Mouse (Mus musculus): Measurements from ENCODE around the gene Irf8. TPM values are rescaled to one million over a fixed set of nuclear protein-coding genes. Genes with fewer than 3 reads are reported as not detected.

Irf8 gene
- total and polyA plus RNA-seq, 3 experiments: 0.05 to 0.07 TPM; not detected in 1

DNA sequence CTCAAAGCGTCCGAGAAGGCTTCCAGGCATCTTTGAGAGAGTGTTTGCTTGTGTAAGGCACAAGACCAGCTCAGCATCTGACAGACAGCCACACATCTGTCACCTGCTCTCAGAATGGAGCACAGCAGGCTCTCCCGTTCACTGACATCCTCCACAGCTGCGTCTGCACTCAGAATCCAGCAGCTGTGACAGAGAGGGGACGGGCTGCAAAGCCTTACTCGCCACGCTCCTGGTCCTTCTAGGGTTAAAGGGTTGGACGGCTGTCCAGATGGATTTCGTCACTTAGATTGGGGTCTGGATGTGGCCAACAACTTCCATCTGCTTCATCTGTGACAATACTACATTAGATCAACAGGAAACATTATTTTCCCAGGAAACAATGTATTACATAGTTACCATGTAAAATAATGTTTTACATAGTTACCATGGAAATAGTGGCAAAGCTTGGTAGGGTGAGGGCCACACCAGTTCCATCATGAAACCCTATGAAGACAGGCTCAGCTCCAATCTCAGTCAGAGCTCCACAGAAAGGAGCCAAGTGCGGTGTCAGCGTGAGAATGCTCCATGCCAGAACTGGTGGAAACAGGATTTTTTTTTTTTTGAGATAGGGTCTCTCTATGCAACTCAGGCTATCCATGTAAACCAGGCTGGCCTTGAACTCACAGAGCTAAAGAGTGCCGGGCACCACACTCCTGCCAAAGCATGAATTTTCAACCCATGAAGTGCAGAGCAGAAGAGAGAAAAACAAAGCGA is 39.6 kb upstream of the Irf8 start:
- TF ChIP-seq POLR2AphosphoS5 (IDR thresholded peaks at IDR 0.05; ENCODE audit: insufficient replicate concordance, low read depth, low read length) (no peak), CTCF (IDR thresholded peaks at IDR 0.05; ENCODE audit: low read depth, low read length) (no peak), GATA1 (IDR thresholded peaks at IDR 0.05; ENCODE audit: borderline replicate concordance, low read length) (no peak), GATA2 (IDR thresholded peaks at IDR 0.05; ENCODE audit: borderline replicate concordance, low read depth, low read length) (no peak), TAL1 (conservative IDR thresholded peaks at IDR 0.05; ENCODE audit: low read depth, low read length) (no peak)
- no peak for ATAC-seq (ENCODE audit: extremely low read depth, insufficient number of reproducible peaks, low FRiP score, poor library complexity, severe bottlenecking)
- Histone ChIP-seq H3K4me1 (ENCODE audit: insufficient read depth, low read depth, low read length) (no peaks in the 10 kb centered on the region), H3K27me3 (ENCODE audit: insufficient read depth, low read length) (no peaks in the 10 kb centered on the region), H3K4me3 (ENCODE audit: low read depth, low read length) (no peak overlapping the region), H3K36me3 (replicated peaks) (no peaks in the 10 kb centered on the region), H3K9me3 (replicated peaks) (peaks cover 25% of the 10 kb centered on the region)
- DNase-seq (ENCODE audit: low spot score): no peak

DNA sequence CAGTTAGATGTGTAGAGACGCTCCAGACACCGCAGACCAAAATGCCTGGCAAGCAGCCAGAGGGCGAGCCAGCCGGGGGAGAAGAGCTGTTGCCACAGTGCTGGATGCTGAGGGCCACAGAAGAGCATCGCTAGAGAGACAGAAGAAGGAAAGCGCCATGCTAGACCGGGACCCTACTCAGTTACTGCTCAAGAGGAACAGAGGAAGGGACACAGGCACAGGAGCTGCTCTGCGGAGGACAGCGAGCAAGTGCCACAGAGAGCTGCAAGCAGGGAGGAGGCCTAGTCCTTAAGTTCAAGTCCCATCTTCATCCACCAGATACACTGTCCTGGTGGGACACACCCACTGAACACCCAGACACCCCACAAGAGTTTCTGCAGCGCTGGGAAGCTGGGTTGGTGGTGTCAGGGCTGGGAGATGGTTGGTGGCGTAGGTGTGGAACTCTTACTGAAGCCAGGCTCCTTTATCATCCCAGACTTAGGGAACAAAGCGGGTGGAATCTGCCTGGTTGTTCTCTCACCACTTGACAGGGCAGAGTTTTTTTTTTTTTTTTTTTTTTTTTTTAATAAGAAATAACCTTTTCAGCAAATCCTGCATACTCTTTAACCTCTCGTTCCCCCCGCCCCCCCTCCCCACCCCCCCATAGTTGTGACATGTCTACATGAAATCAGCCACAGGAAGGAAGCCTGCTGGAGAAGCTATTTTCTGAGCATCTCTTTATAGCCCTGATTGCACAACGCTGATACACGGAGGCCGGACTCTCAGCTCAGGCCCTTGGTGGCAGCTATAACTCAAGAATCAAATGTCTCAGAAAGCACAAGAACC is 38.8 kb upstream of the Irf8 start:
- Histone ChIP-seq H3K36me3 (replicated peaks) (no peaks in the 10 kb centered on the region), H3K9me3 (replicated peaks) (peaks cover 28% of the 10 kb centered on the region), H3K4me1 (ENCODE audit: insufficient read depth, low read depth, low read length) (no peaks in the 10 kb centered on the region), H3K4me3 (ENCODE audit: low read depth, low read length) (no peak overlapping the region), H3K27me3 (ENCODE audit: insufficient read depth, low read length) (no peaks in the 10 kb centered on the region)
- DNase-seq (ENCODE audit: low spot score) (no peak), ATAC-seq (ENCODE audit: extremely low read depth, insufficient number of reproducible peaks, low FRiP score, poor library complexity, severe bottlenecking) (no peak)
- TF ChIP-seq TAL1 (conservative IDR thresholded peaks at IDR 0.05; ENCODE audit: low read depth, low read length): no peak
- no peak for TF ChIP-seq POLR2AphosphoS5 (IDR thresholded peaks at IDR 0.05; ENCODE audit: insufficient replicate concordance, low read depth, low read length)
- no peak for TF ChIP-seq GATA1 (IDR thresholded peaks at IDR 0.05; ENCODE audit: borderline replicate concordance, low read length)
- TF ChIP-seq CTCF (IDR thresholded peaks at IDR 0.05; ENCODE audit: low read depth, low read length): no peak
- TF ChIP-seq GATA2 (IDR thresholded peaks at IDR 0.05; ENCODE audit: borderline replicate concordance, low read depth, low read length): no peak

DNA sequence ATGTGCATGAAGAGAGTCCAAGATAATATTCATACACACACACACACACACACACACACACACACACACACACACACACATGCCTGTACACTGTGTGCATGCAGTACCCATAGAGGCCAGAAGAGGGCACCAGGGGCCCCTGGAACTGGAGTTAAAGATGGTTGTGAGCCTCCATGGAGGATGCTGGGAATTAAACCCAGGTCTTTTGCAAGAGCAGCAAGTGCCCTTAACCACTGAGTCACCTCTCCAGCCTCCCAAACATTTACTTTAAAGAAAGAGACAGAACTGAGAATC is 38.2 kb upstream of the Irf8 start:
- H3K27me3 ChIP-seq (ENCODE audit: insufficient read depth, low read length): no peaks in the 10 kb centered on the region
- no peaks in the 10 kb centered on the region for H3K4me1 ChIP-seq (ENCODE audit: insufficient read depth, low read depth, low read length)
- peaks cover 28% of the 10 kb centered on the region for H3K9me3 ChIP-seq (replicated peaks)
- ATAC-seq (ENCODE audit: extremely low read depth, insufficient number of reproducible peaks, low FRiP score, poor library complexity, severe bottlenecking) (no peak), DNase-seq (ENCODE audit: low spot score) (no peak)
- TF ChIP-seq POLR2AphosphoS5 (IDR thresholded peaks at IDR 0.05; ENCODE audit: insufficient replicate concordance, low read depth, low read length) (no peak), GATA1 (IDR thresholded peaks at IDR 0.05; ENCODE audit: borderline replicate concordance, low read length) (no peak), CTCF (IDR thresholded peaks at IDR 0.05; ENCODE audit: low read depth, low read length) (no peak; the same call in 1 of the 2 replicates), GATA2 (IDR thresholded peaks at IDR 0.05; ENCODE audit: borderline replicate concordance, low read depth, low read length) (no peak), TAL1 (conservative IDR thresholded peaks at IDR 0.05; ENCODE audit: low read depth, low read length) (no peak)
- no peaks in the 10 kb centered on the region for H3K36me3 ChIP-seq (replicated peaks)
- H3K4me3 ChIP-seq (ENCODE audit: low read depth, low read length): no peak overlapping the region

DNA sequence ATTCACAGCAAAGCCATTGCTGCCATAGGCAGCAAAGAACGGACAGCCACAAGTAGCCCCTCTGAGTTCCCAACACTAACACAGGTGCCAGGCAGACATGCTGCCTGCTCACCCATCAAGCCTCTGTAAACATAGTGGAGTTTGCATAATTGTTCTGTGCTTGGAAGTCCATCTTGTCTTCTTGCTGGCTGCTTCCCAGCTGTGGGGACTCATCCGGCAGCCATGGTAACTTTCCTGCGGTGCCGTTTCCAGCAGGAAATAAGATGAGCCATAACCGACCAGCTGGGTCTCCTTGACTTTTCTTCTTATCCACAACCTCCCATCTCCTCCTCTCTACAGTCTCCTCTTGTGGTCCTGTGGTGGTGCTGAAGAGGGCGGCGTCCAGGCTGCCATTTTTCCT is 37.7 kb upstream of the Irf8 start:
- Histone ChIP-seq H3K36me3 (replicated peaks) (no peaks in the 10 kb centered on the region), H3K9me3 (replicated peaks) (peaks cover 29% of the 10 kb centered on the region), H3K27me3 (ENCODE audit: insufficient read depth, low read length) (no peaks in the 10 kb centered on the region), H3K4me1 (ENCODE audit: insufficient read depth, low read depth, low read length) (no peaks in the 10 kb centered on the region), H3K4me3 (ENCODE audit: low read depth, low read length) (no peak overlapping the region)
- no peak for DNase-seq (ENCODE audit: low spot score)
- ATAC-seq (ENCODE audit: extremely low read depth, insufficient number of reproducible peaks, low FRiP score, poor library complexity, severe bottlenecking): no peak
- TF ChIP-seq TAL1 (conservative IDR thresholded peaks at IDR 0.05; ENCODE audit: low read depth, low read length) (no peak), CTCF (IDR thresholded peaks at IDR 0.05; ENCODE audit: low read depth, low read length) (no peak), GATA2 (IDR thresholded peaks at IDR 0.05; ENCODE audit: borderline replicate concordance, low read depth, low read length) (no peak), POLR2AphosphoS5 (IDR thresholded peaks at IDR 0.05; ENCODE audit: insufficient replicate concordance, low read depth, low read length) (no peak), GATA1 (IDR thresholded peaks at IDR 0.05; ENCODE audit: borderline replicate concordance, low read length) (no peak)

DNA sequence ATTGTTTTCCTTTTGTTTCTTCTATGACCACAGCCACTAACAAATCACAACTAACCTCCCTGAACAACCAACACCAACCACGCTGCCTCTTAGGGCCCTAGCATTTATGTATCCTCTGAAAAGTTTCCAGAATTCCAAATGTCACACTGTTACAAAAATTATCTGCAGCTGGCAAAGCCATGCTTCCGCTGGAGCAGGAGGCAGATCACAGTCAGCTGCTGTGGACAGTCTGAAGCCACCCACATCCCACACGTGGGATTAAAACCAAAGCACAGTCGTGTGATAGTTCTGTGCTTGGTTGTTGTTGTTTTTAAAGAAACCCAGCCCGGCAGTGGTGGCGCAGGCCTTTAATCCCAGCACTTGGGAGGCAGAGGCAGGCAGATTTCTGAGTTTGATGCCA is 37.1 kb upstream of the Irf8 start:
- Histone ChIP-seq H3K36me3 (replicated peaks) (no peaks in the 10 kb centered on the region), H3K27me3 (ENCODE audit: insufficient read depth, low read length) (no peaks in the 10 kb centered on the region), H3K4me3 (ENCODE audit: low read depth, low read length) (no peak overlapping the region), H3K4me1 (ENCODE audit: insufficient read depth, low read depth, low read length) (no peaks in the 10 kb centered on the region), H3K9me3 (replicated peaks) (peaks cover 26% of the 10 kb centered on the region)
- DNase-seq (ENCODE audit: low spot score) (no peak), ATAC-seq (ENCODE audit: extremely low read depth, insufficient number of reproducible peaks, low FRiP score, poor library complexity, severe bottlenecking) (no peak)
- TF ChIP-seq TAL1 (conservative IDR thresholded peaks at IDR 0.05; ENCODE audit: low read depth, low read length) (no peak), CTCF (IDR thresholded peaks at IDR 0.05; ENCODE audit: low read depth, low read length) (no peak), GATA2 (IDR thresholded peaks at IDR 0.05; ENCODE audit: borderline replicate concordance, low read depth, low read length) (no peak), POLR2AphosphoS5 (IDR thresholded peaks at IDR 0.05; ENCODE audit: insufficient replicate concordance, low read depth, low read length) (no peak), GATA1 (IDR thresholded peaks at IDR 0.05; ENCODE audit: borderline replicate concordance, low read length) (no peak)

DNA sequence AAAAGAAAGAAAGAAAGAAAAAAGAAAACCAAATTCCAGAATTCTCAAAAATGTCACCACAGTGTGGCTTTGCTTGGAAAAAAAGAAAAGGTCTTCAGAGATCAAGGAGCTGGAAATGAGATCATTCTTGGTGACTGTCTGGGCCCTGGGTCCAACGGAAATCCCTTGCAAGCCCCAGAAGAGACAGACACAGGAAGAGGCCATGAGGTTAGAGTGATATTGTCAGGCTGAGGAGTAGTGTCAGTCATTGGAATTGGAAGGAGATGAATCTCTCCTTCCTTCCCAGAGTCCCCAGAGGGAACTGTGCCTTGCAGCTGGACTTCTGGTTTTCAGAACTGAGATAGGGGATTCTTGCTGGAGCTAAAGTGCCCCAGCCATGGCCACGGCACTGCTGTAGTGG is 36.6 kb upstream of the Irf8 start:
- DNase-seq (ENCODE audit: low spot score) (no peak), ATAC-seq (ENCODE audit: extremely low read depth, insufficient number of reproducible peaks, low FRiP score, poor library complexity, severe bottlenecking) (no peak)
- no peaks in the 10 kb centered on the region for H3K27me3 ChIP-seq (ENCODE audit: insufficient read depth, low read length)
- TF ChIP-seq TAL1 (conservative IDR thresholded peaks at IDR 0.05; ENCODE audit: low read depth, low read length): no peak
- TF ChIP-seq GATA2 (IDR thresholded peaks at IDR 0.05; ENCODE audit: borderline replicate concordance, low read depth, low read length): no peak
- TF ChIP-seq CTCF (IDR thresholded peaks at IDR 0.05; ENCODE audit: low read depth, low read length): no peak
- no peak for TF ChIP-seq POLR2AphosphoS5 (IDR thresholded peaks at IDR 0.05; ENCODE audit: insufficient replicate concordance, low read depth, low read length)
- TF ChIP-seq GATA1 (IDR thresholded peaks at IDR 0.05; ENCODE audit: borderline replicate concordance, low read length): no peak
- no peak overlapping the region for H3K4me3 ChIP-seq (ENCODE audit: low read depth, low read length)
- H3K36me3 ChIP-seq (replicated peaks): no peaks in the 10 kb centered on the region
- peaks cover 24% of the 10 kb centered on the region for H3K9me3 ChIP-seq (replicated peaks)
- no peaks in the 10 kb centered on the region for H3K4me1 ChIP-seq (ENCODE audit: insufficient read depth, low read depth, low read length)
